In genomic region chr4:89146291-89146690, GRCm38 (mm10) we compare ENCODE assay signal across 9 mouse cellular contexts. TPM values are rescaled to one million over a fixed set of nuclear protein-coding genes. Genes with fewer than 3 reads are reported as not detected.
A peak's percentile ranks its signal among the peaks of the same experiment; 100 is the strongest.
DNase-seq lines count a peak whose midpoint lies in the region; ATAC-seq and TF ChIP-seq lines count a peak whose summit lies in the region.
"Had no signal": no experiment of that assay in that cellular context is flagged by ENCODE, and none has a peak within 500 bp of the region (broad histone marks: within the 10 kb centered on the region; RNA-seq: fewer than 3 reads in every experiment).

No protein-coding gene starts in this region.

- no peak for TF ChIP-seq EP300 in heart, postnatal 0 days (IDR thresholded peaks at IDR 0.05; ENCODE audit: low read depth)

- H3K4me3 ChIP-seq in heart, postnatal 0 days (ENCODE audit: low read depth, low read length), result no peak overlapping the region
- H3K4me3 ChIP-seq in heart, embryonic 12.5 days, result no peak overlapping the region

- peak; percentile 63 for TF ChIP-seq CTCF in heart, postnatal 0 days (IDR thresholded peaks at IDR 0.05; ENCODE audit: low read depth)

- no peaks in the 10 kb centered on the region for H3K27me3 ChIP-seq in heart, postnatal 0 days (ENCODE audit: control insufficient read depth, insufficient read depth, low read length)
- no peaks in the 10 kb centered on the region for H3K27me3 ChIP-seq in heart, embryonic 12.5 days (replicated peaks)

- H3K4me1 ChIP-seq in heart, postnatal 0 days (ENCODE audit: control insufficient read depth, insufficient read depth), result peaks cover 12% of the 10 kb centered on the region
- H3K4me1 ChIP-seq in heart, embryonic 12.5 days (replicated peaks), result peaks cover 6% of the 10 kb centered on the region

- H3K9ac ChIP-seq in heart, postnatal 0 days (replicated peaks; ENCODE audit: low read depth, low read length), result no peak overlapping the region
- no peak overlapping the region for H3K9ac ChIP-seq in heart, embryonic 12.5 days

- peak; percentile 63 for DNase-seq in heart, postnatal 0 days (ENCODE audit: low spot score)
- DNase-seq in thymus, postnatal 0 days (ENCODE audit: low spot score), result peak; percentile 40
- DNase-seq in thymus, postnatal 14 days, result no peak
- peak; percentile 28 for DNase-seq in embryo, embryonic 9.5 days (ENCODE audit: extremely low spot score)
- peak; percentile 18 for DNase-seq in telencephalon, adult 2 months (ENCODE audit: low read depth, low spot score)
- no peak for DNase-seq in frontal cortex, postnatal 14 days (ENCODE audit: low spot score in 2 of 2)
- DNase-seq in thymus, postnatal 4 days, result no peak
- DNase-seq: gastrocnemius, postnatal 10 days had no signal

- 48% methylated on average over 3 of the region's 3 CpGs for WGBS in heart, postnatal 0 days
- WGBS in heart, embryonic 12.5 days, result 46% methylated on average over 3 of the region's 3 CpGs

- H3K36me3 ChIP-seq in heart, postnatal 0 days (replicated peaks; ENCODE audit: control insufficient read depth, insufficient read depth, low read length), result peaks cover 19% of the 10 kb centered on the region
- H3K36me3 ChIP-seq in heart, embryonic 12.5 days, result peaks cover 37% of the 10 kb centered on the region

- H3K4me2 ChIP-seq in heart, postnatal 0 days (ENCODE audit: low read depth, low read length), result no peak overlapping the region
- no peak overlapping the region for H3K4me2 ChIP-seq in heart, embryonic 12.5 days

- ATAC-seq in heart, postnatal 0 days (ENCODE audit: insufficient read depth, low read depth), result no peak
- ATAC-seq in heart, embryonic 12.5 days (ENCODE audit: insufficient number of reproducible peaks, low FRiP score), result no peak

- H3K27ac ChIP-seq in heart, postnatal 0 days (ENCODE audit: low read depth), result no peak overlapping the region
- H3K27ac ChIP-seq in heart, embryonic 12.5 days (ENCODE audit: poor library complexity, severe bottlenecking), result no peak overlapping the region

- H3K9me3 ChIP-seq in heart, postnatal 0 days (replicated peaks; ENCODE audit: control insufficient read depth, low read length), result no peaks in the 10 kb centered on the region
- no peaks in the 10 kb centered on the region for H3K9me3 ChIP-seq in heart, embryonic 12.5 days (replicated peaks)

RNA-seq across cellular contexts. Expression of gene Mtap, which starts 9.4 kb away (rescaled TPM):
- 10.5 and 23.2 TPM in 2 replicates for total RNA-seq in heart, postnatal 0 days (2014; rRNA removed; ENCODE audit: low replicate concordance)
- polyA plus RNA-seq in heart, postnatal 0 days (2015; fragmentation: Nextera tagmentation; extraction: Ambion mirVana), result 33.6 and 33.8 TPM in 2 replicates
- polyA plus RNA-seq in heart, embryonic 12.5 days (2016; fragmentation: Nextera tagmentation; extraction: Ambion mirVana), result 72.8 and 73.2 TPM in 2 replicates
- polyA plus RNA-seq in thymus, postnatal 0 days (2015; fragmentation: Nextera tagmentation; extraction: Ambion mirVana), result 56.8 and 59.0 TPM in 2 replicates

Comparison
In these comparisons a context has a peak if more than half of its experiments do, and no peak if none do; other contexts are left out.
1. DNase-seq: peak in heart, postnatal 0 days (single experiment), thymus, postnatal 0 days (single experiment), embryo, embryonic 9.5 days (single experiment) and telencephalon, adult 2 months (single experiment); none in thymus, postnatal 14 days (single experiment), frontal cortex, postnatal 14 days (0 of 2) and thymus, postnatal 4 days (single experiment).